Mouse (Mus musculus) cerebellum, postnatal 4 days (tissue): ENCODE results near the gene Erc1.

Source experiments
- DNase-seq, 2 experiments: peaks; one replicate each; pipeline ENCODE4 v3.0.0; 2022; ENCODE audit warnings: low spot score in 2 of 2, mixed read lengths in 1 of 2

The Erc1 gene

DNA sequence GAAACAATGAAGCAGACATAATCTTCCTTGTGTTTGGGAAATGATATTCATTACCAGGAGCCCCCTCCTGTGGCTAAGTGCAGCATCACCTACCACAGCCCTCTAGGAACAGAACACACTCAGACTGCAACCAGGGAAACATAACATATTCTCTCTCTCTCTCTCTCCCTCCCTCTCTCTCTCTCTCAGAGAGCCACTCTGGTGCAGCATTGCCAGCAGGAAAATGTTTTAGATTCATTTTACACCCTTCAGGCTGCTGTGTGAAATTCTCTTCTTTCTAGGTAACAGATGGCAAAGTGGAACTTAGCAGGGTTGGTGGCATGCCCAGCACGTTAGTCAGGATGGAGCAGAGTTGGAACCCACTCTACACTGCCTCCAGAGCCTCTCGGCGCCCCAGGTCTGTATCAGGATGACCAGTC is 326.5 kb downstream of the Erc1 start:
- no peak for DNase-seq
